Mouse (Mus musculus) forebrain, embryonic 12.5 days (tissue): Measurements from ENCODE around the gene Usp45. TPM values are rescaled to one million over a fixed set of nuclear protein-coding genes. Genes with fewer than 3 reads are reported as not detected.

Experiments
- ATAC-seq: fragments of 200-750 bp; cut with Nextera tagmentation; 2 replicates; pipeline ENCODE4 v1.8.0; 2017; ENCODE audit warnings: moderate TSS enrichment; ENCODE audit not compliant: low FRiP score
- H3K27ac ChIP-seq: fragments of 300-500 bp; sonication (generic); 2 replicates; pipeline ENCODE4 v1.5.1; 2016; ENCODE audit warnings: mild to moderate bottlenecking
- H3K27me3 ChIP-seq: fragments of 300-500 bp; sonication (generic); 2 replicates; pipeline ENCODE4 v1.6.1; 2016; ENCODE audit warnings: mild to moderate bottlenecking
- H3K36me3 ChIP-seq: fragments of 300-500 bp; sonication (generic); replicated peaks from 2 replicates; pipeline ENCODE4 v1.6.1; 2016; ENCODE audit warnings: mild to moderate bottlenecking
- H3K4me1 ChIP-seq: fragments of 300-500 bp; sonication (generic); 2 replicates; pipeline ENCODE4 v1.6.1; 2016
- H3K4me2 ChIP-seq: fragments of 300-500 bp; sonication (generic); 2 replicates; pipeline ENCODE4 v1.6.1; 2016; ENCODE audit warnings: mild to moderate bottlenecking, moderate library complexity
- H3K4me3 ChIP-seq: fragments of 300-500 bp; sonication (generic); replicated peaks from 2 replicates; pipeline ENCODE4 v1.5.1; 2016; ENCODE audit warnings: mild to moderate bottlenecking
- H3K9ac ChIP-seq: fragments of 300-500 bp; sonication (generic); 2 replicates; pipeline ENCODE4 v1.6.1; 2016; ENCODE audit warnings: mild to moderate bottlenecking
- H3K9me3 ChIP-seq: fragments of 300-500 bp; sonication (generic); 2 replicates; pipeline ENCODE4 v1.6.1; 2016
- WGBS: fragments of 180-500 bp; shearing (Covaris S2); methylation state at CpG from one replicate; pipeline ENCODE4 v1.1.7; 2016; 5-methylcytosine and 5-hydroxymethylcytosine counted together
- polyA plus RNA-seq: library from polyadenylated mRNA; unstranded; fragments of >200 nt; fragmentation: Nextera tagmentation; extraction: Ambion mirVana; gene quantifications from 2 replicates; pipeline ENCODE4 v1.2.1, GENCODE M21; 2016

Usp45 gene
- polyA plus RNA-seq, 1 experiment from 2014 or later = 12.9 TPM

DNA sequence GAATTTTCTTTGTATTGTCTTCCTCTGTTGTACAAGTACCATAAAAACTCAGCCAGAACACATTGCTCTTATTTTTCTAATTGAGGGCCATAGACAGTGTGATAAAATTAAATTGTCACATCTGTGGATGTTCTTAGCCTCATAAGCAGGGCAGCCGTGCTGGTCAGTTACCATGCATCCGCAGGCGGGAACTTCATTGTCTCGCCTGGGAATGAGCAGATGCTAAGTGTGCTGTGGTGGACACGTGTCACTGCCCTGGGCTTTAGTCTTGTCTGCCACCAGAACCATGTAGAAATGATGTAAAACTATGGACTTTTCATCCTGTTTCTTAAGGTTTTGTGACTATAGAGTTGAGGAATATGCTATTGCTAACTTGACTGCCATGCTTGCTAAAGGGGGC is 40.2 kb downstream of the Usp45 start:
- 73% methylated on average over 5 of the region's 5 CpGs for WGBS
- H3K36me3 ChIP-seq = peaks cover 30% of the 10 kb centered on the region

DNA sequence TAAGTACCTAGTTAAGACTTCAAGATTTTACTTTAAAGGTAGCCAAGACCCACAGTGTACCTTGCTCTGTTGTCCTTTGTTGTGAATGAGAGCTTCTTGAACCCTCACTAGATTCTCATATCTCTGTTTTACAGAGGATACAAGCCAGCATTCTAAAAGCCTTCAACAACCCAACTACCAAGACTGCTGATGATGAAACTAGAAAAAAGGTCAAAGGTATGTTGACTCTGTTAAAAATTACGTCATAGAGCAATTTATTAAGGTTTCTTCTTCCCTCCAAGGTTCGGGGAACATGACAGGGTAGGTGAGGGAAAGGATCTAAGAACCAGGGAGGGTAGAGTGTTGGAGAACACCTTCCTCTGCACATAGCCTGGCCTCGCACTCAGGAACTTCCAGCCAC is 43.7 kb downstream of the Usp45 start:
- H3K27me3 ChIP-seq = no peaks in the 10 kb centered on the region
- ATAC-seq = no peak
- WGBS = 92% methylated on average over 3 of the region's 3 CpGs
- no peak overlapping the region for H3K9ac ChIP-seq
- H3K4me3 ChIP-seq = no peak overlapping the region
- no peak overlapping the region for H3K27ac ChIP-seq
- H3K4me2 ChIP-seq = no peak overlapping the region
- H3K9me3 ChIP-seq = no peaks in the 10 kb centered on the region
- no peaks in the 10 kb centered on the region for H3K4me1 ChIP-seq
- peaks cover 18% of the 10 kb centered on the region for H3K36me3 ChIP-seq

More for the DNA sequence above, 40.2 kb downstream of the Usp45 start:
- no peaks in the 10 kb centered on the region for H3K9me3 ChIP-seq
- peak; percentile 23; the same call in 1 of the 2 replicates for ATAC-seq
- no peak overlapping the region for H3K9ac ChIP-seq
- H3K27me3 ChIP-seq = no peaks in the 10 kb centered on the region
- no peak overlapping the region for H3K4me3 ChIP-seq
- H3K27ac ChIP-seq = no peak overlapping the region
- no peaks in the 10 kb centered on the region for H3K4me1 ChIP-seq
- H3K4me2 ChIP-seq = no peak overlapping the region

DNA sequence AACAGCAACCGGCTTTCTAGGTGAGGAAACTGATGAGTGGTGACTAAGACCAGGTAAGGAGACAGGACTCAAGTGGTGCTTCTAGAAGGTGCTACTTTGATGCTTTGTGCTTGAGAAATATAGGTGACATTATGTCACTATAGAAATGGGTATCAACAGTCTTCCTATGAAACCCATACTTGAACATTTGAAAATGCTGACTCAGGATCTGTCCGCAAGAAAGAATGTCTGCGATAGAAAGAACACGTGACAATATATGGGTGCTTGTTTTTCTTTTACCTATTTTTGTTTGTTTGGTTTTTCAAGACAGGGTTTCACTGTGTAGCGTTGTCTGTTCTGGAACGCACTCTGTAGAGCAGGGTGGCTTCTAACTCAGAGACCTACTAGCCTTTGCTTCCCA is 45.7 kb downstream of the Usp45 start:
- 94% methylated on average over 6 of the region's 6 CpGs for WGBS
- ATAC-seq = no peak

DNA sequence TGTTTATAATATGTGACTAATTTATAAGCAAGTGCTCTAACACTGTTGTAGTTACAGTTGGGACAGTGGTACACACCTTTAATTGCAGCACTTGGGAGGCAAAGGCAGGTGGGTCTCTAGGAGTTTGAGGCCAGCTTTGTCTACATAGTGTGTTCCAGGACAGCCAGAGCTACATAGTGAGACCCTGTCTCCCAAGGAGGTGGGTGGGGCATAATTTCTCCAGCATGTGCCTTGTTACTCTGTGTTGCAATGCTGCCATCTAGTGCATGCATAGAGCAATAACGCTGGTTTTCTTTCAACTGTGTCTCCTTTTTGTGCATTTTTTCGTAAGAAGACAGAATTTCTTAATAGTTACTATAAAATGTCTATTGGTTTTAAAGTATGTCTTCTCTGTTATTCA is 47.1 kb downstream of the Usp45 start:
- peak; percentile 90 for ATAC-seq
- Histone ChIP-seq H3K27ac (no peak overlapping the region), H3K36me3 (peaks cover 22% of the 10 kb centered on the region), H3K27me3 (no peaks in the 10 kb centered on the region), H3K9me3 (no peaks in the 10 kb centered on the region), H3K4me3 (no peak overlapping the region), H3K4me2 (no peak overlapping the region), H3K9ac (no peak overlapping the region), H3K4me1 (no peaks in the 10 kb centered on the region)
- WGBS = 39% methylated on average over 2 of the region's 2 CpGs

More for the DNA sequence above, 45.7 kb downstream of the Usp45 start:
- H3K36me3 ChIP-seq = peaks cover 18% of the 10 kb centered on the region
- no peak overlapping the region for H3K4me2 ChIP-seq
- no peak overlapping the region for H3K27ac ChIP-seq
- no peak overlapping the region for H3K9ac ChIP-seq
- H3K4me3 ChIP-seq = no peak overlapping the region
- H3K27me3 ChIP-seq = no peaks in the 10 kb centered on the region
- H3K4me1 ChIP-seq = no peaks in the 10 kb centered on the region
- H3K9me3 ChIP-seq = no peaks in the 10 kb centered on the region

DNA sequence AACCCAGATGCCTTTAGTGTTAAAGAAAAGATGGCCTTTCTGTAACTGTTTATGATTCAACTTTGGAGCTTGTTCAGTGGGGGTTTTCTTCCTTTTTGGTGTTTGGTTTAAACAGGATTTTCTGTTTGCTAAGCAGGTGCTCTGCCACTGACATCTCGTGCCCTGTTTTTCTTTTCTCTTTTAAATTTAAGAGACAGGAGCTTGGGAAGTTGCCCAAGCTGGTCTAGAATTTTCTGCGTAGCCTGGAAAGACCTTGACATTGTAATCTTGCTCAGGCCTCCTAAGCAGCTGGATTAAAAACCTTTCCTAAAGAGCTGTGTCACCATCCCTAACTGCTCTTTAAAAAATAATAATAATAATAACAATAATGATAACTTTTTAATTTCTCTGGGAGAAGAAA is 59.7 kb downstream of the Usp45 start:
- Histone ChIP-seq H3K4me3 (no peak overlapping the region), H3K27ac (no peak overlapping the region), H3K4me1 (no peaks in the 10 kb centered on the region), H3K36me3 (peaks cover 28% of the 10 kb centered on the region), H3K9ac (no peak overlapping the region), H3K9me3 (no peaks in the 10 kb centered on the region), H3K27me3 (no peaks in the 10 kb centered on the region), H3K4me2 (no peak overlapping the region)
- ATAC-seq = no peak
- WGBS = 87% methylated on average over 2 of the region's 2 CpGs

GRCm38 (mm10) chr4:21832844-21833243 is 65.9 kb downstream of the Usp45 start:
- Histone ChIP-seq H3K27ac (no peak overlapping the region), H3K4me1 (no peaks in the 10 kb centered on the region), H3K36me3 (peaks cover 24% of the 10 kb centered on the region), H3K27me3 (no peaks in the 10 kb centered on the region), H3K4me3 (no peak overlapping the region), H3K9me3 (no peaks in the 10 kb centered on the region), H3K4me2 (no peak overlapping the region), H3K9ac (no peak overlapping the region)
- ATAC-seq = no peak
- WGBS = 91% methylated on average over 8 of the region's 8 CpGs

DNA sequence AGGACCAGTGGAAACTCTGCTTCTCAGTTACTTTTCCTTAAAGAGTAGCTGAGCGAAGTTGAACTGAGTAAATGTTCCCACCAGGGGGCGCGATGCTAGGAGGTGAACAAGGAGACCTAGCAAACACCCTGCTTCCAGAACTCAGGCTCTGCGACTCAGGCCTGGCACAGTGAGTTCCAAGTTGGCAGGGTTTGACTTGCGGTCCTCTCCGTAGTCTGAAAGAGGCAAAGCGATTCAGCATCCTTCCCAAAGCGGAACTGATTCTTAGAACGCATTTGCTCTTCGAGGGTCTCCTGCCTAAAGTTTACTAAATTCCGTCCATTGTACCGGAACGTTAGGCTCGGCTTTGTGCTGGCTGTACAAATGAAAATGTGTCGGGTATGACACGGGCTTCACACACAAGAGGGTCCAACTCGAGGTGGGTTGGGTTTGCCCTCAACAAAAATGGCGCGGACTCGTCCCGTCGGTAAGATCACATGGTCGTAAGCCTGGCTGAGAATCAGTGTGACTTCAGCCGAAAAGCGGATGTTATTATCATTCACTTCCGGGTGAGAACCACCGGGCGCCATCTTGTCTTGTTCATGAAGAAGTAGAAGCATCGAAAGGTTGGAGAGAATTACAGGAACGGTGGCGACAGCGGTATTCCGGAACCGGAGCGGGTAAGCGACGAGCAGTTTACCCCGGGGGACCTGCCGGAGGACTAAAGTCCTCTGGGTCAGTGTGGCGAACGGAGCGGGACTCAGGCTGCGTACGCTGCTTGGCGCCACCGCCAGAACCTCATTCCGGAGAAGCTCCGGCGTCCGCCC is 80.7 kb downstream of the Usp45 start, which contains the start of gene Pnisr:
Gene Pnisr, plus strand, starts transcription at position 103 of the 806 bp plus-strand sequence.
- Histone ChIP-seq H3K9ac (peak within 1 kb of the TSS; percentile 88), H3K9me3 (no peaks in the 10 kb centered on the region), H3K4me1 (peaks cover 17% of the 10 kb centered on the region), H3K36me3 (no peaks in the 10 kb centered on the region), H3K4me2 (peak within 1 kb of the TSS; percentile 52), H3K4me3 (peak within 1 kb of the TSS; percentile 82), H3K27ac (peak within 1 kb of the TSS; percentile 98), H3K27me3 (no peaks in the 10 kb centered on the region)
- WGBS = under 1% methylated on average over 50 of the region's 50 CpGs
- peak; percentile 98 for ATAC-seq

DNA sequence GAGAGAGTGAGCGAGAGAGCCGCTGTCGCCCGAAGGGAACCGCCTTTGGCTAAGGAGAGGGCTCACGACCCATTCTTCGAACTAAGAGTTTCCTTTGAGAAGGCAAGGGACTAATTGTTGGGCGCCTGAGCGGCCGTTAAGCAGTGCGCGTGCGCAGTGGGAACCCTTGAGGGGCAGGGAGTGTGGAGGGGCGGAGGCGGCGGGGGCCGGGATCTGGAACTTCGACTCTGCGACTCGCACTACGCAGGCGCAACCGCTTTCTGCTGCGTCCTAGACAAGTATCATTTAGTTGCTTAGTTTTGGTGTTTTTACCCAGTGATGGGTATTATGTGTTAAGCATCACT is 81.3 kb downstream of the Usp45 start:
- Histone ChIP-seq H3K9me3 (no peaks in the 10 kb centered on the region), H3K27me3 (no peaks in the 10 kb centered on the region), H3K4me2 (peak overlapping the region; percentile 46), H3K4me1 (peaks cover 17% of the 10 kb centered on the region), H3K27ac (peak overlapping the region; percentile 98), H3K9ac (peak overlapping the region; percentile 88), H3K4me3 (peak overlapping the region; percentile 82), H3K36me3 (no peaks in the 10 kb centered on the region)
- under 1% methylated on average over 24 of the region's 24 CpGs for WGBS
- ATAC-seq = peak; percentile 90

DNA sequence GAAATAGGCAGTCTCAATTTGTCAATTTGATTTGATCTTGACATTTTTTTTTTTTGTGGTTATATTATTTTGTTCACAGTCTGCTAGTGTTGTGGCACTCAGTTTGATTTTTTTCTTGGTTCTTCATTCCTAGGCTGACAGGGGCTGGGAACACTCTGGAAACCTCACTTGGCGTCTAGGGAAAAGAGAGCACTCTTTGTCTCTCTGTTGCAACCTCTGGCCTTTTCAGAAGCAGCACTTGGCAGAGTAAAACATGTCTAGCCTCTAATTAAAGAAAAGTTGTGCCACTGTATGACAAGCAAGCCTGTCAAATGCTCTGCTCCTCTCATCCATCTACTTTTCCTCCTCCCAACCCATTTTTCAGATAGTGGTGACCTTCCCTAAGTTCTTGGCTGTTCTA is 90.5 kb downstream of the Usp45 start:
- no peaks in the 10 kb centered on the region for H3K4me1 ChIP-seq
- no peak for ATAC-seq
- no peak overlapping the region for H3K27ac ChIP-seq
- H3K36me3 ChIP-seq = peaks cover 66% of the 10 kb centered on the region
- no peak overlapping the region for H3K4me2 ChIP-seq
- H3K27me3 ChIP-seq = no peaks in the 10 kb centered on the region
- no peaks in the 10 kb centered on the region for H3K9me3 ChIP-seq
- no peak overlapping the region for H3K9ac ChIP-seq
- 68% methylated on average over 1 of the region's 1 CpGs for WGBS
- no peak overlapping the region for H3K4me3 ChIP-seq

DNA sequence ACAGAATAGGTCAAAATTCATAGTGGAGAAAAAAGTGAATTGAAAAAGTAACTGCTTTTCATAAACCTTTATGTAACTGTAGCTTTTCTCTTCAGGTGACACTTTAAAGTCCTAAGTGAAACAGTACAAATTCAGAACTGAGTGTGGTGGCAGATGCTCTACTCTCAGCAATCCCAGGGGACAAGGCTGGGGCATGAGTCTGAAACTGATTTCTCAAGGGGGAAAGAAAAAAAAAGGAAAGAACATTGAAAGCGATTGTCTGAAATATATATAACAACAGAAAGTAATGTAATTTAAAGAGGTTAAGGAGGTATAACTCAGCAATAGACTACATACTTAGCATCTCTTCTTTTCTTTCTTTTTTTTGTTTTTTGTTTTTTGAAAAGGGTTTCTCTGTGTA is 98.3 kb downstream of the Usp45 start:
- H3K9ac ChIP-seq = no peak overlapping the region
- no peaks in the 10 kb centered on the region for H3K27me3 ChIP-seq
- H3K36me3 ChIP-seq = peaks cover 64% of the 10 kb centered on the region
- no peaks in the 10 kb centered on the region for H3K9me3 ChIP-seq
- H3K4me3 ChIP-seq = no peak overlapping the region
- H3K4me1 ChIP-seq = no peaks in the 10 kb centered on the region
- H3K27ac ChIP-seq = no peak overlapping the region
- no peak overlapping the region for H3K4me2 ChIP-seq
- ATAC-seq = no peak
- WGBS = 97% methylated on average over 1 of the region's 1 CpGs

DNA sequence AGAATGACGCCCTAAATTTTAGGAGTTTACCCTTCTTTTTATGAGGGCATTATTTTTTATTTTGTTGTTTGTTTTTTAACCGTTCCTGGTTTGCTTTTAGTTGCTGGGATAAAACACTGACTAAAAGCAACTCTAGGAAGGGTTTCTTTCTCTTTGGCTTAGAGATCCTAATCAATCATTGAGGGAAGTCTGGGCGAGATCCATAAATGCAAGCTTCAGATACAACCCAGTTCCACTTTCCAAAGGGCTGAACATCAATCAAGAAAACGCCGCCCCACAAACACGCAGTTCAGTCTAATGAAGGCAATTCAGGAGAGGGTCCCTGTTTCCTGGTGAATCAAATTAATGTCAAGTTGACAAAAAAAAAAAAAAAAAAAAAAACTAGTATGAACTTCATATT is 111.8 kb downstream of the Usp45 start:
- no peaks in the 10 kb centered on the region for H3K9me3 ChIP-seq
- peak overlapping the region; percentile 69 for H3K4me2 ChIP-seq
- no peak overlapping the region for H3K27ac ChIP-seq
- peaks cover 19% of the 10 kb centered on the region for H3K36me3 ChIP-seq
- peaks cover 4% of the 10 kb centered on the region for H3K4me1 ChIP-seq
- no peaks in the 10 kb centered on the region for H3K27me3 ChIP-seq
- H3K4me3 ChIP-seq = peak overlapping the region; percentile 72; the same call in 1 of the 2 replicates
- 36% methylated on average over 6 of the region's 6 CpGs for WGBS
- no peak overlapping the region for H3K9ac ChIP-seq
- no peak for ATAC-seq

- peak within 1 kb of the TSS; percentile 72 for H3K4me3 ChIP-seq
- peak within 1 kb of the TSS; percentile 75 for H3K9ac ChIP-seq
- H3K36me3 ChIP-seq = peaks cover 12% of the 10 kb centered on the region
- no peaks in the 10 kb centered on the region for H3K27me3 ChIP-seq
- peak; percentile 94 for ATAC-seq
- H3K4me1 ChIP-seq = peaks cover 4% of the 10 kb centered on the region
- peak within 1 kb of the TSS; percentile 92 for H3K27ac ChIP-seq
- peak within 1 kb of the TSS; percentile 69 for H3K4me2 ChIP-seq
- WGBS = under 1% methylated on average over 48 of the region's 51 CpGs
- H3K9me3 ChIP-seq = no peaks in the 10 kb centered on the region
Measured at GRCm38 (mm10) chr4:21879565-21880220, 112.7 kb downstream of the Usp45 start, which contains the start of gene Coq3. TSS of gene Coq3 (plus strand) at chr4:21879673.
